Mouse (Mus musculus) left cerebral cortex, postnatal 14 days (tissue): ENCODE measurements at regions not wholly inside any gene's neighbourhood (a gene's known extent, or its start where the extent isn't known, plus 50 kb on each side); places are given as distances from the start of the nearest gene placed in this dataset.
"Not testable (repeated sequence)": the region's sequence is repeated elsewhere in the genome, so short reads cannot be mapped to it uniquely, and the experiment has no call there.

Experiments
- DNase-seq, 2 experiments: peaks; one replicate each; pipeline ENCODE4 v3.0.0; 2021 to 2022; ENCODE audit warnings: low spot score in 2 of 2, mixed read lengths in 1 of 2
- intact Hi-C: fragments of 180-260 bp; cut with DNase I; formaldehyde crosslinking; loops from one replicate; pipeline ENCODE4 v1.15.1; 2025

DNA sequence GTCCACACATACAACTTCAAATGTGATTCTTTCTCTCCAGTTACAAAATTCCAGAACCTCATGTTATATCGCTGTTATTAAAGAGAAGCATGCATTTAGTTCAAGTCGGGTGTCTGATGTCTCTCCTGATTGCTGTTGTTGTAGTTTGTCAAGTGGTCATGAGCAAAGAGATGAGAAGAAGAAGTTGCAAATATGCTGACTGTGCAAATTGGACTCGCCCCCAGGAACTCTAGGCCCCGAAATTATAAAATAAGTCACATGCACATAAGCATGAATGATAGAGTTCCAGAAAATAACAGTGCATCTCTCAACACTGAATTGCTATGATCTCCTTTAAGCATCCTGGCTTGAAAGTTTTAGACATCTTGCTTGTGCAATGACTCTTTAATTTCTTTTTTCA, 53.3 kb downstream of the Kif2b start:
- intact Hi-C loops: no loop called here
- DNase-seq: no peak

DNA sequence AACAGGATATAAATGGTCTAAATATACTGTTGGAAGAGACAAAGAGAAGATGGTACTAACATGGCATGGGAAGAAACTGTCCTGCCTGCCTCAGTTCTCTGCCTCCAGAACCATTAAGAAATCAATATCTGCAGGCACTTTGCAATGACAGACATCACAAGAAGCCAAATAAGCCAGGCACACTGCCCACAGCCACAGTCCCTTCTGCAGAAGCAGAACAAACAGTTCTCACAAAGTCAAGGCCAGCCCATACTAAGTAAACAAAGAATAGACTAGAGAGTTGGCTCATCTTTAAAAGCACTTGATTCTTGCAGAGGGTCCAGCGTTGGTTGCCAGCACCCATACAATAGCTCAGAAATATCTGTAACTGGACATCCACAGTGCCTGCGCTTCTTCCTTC, 98.1 kb downstream of the Kif2b start:
- no peak for DNase-seq

DNA sequence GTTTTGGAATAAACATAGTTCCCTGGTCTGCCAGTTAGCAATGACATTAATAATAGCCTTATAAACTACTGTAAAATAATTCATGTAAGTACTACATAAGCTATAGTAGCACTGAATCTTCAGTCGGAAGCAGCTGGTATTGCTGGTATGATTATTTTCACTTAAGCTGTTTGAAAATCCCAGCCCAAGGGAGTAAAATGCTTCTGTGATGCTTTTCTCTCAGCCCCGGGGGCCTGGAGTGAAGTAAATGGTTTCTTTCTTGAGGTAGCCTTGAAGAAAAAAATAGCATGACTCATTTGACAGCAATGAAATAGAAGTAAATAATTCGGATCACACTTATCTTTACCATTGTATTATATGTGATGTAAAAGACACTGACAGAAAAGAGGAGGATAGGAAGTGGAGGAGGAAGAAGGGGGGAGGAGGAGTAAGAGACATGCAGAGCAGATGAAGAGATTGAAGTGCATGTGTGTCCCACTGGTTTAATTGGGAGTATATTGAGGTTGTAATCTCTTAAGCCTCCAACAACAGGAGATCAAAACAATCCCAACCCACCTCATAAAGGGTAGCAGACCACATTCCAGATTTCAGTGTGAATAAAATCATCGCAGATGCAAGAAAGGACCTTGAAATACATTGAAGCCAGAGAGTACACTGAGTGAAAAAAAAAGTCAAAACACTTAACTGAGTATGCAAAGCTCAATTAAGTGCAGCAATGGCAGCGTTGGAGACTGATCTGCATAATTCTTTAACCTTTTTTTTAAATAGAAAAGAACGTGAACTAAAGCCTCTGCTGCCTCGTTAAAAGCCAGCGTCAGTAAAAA, 113.6 kb downstream of the Kif2b start:
- no peak for DNase-seq
- intact Hi-C loops: no loop called here

More for the DNA sequence above, 98.1 kb downstream of the Kif2b start:
- intact Hi-C loops: no loop called here

DNA sequence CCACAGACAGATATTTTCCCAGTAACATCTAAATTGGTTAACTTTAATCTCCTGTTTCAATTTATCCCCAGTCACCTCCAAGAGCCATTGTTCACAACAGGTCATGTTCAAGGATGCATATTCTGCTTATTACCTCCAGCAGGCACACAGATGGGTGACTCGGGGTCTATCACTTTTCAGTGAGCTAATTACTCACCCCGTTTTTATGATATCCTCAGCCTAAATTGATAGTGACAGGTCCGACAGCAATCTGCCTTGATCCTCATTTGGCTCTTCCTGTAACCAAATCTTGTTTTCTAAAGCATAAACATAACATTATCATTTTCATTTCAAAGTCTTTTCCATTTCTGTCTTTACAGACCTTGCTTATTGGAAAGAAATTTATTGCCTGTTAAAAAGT, 115.4 kb downstream of the Kif2b start:
- intact Hi-C loops: no loop called here
- no peak for DNase-seq

DNA sequence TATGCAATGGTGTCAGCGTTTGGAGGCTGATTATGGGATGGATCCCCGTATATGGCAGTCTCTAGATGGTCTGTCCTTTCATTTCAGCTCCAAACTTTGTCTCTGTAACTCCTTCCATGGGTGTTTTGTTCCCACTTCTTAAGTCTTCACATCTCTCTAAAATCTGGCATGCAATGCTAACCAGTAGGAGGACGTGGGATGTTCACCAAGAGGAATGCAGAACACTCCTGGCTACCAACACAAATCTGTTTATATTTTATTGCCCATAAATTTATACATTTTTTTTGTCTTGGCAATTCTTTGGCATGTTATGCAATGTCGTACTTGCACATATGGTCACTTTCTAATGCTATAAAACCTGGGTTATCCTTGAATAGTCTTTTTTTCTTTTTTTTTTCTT, 135.0 kb downstream of the Kif2b start:
- intact Hi-C loops: no loop called here
- DNase-seq: peak in 1 of 2 experiments; percentile 13

DNA sequence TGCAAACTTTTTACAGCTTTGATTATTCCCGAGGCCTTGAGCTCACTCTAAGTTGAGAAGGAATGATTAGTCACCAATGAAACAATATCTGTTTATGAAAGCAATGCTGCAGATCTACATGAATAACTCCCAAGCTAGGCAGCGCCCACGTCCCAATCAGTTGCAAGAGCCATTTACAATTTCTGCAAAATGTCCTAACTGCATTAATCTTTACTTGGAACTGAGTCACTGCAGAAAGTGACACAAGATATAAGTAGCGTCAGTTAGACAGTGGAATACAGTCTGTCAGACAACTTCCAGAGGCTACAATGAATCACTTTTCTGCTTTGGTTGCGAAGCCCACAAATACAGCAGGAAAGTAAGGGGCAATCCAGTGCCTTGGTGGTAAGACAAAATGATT, 145.2 kb downstream of the Kif2b start:
- DNase-seq: no peak
- intact Hi-C loops: no loop called here

DNA sequence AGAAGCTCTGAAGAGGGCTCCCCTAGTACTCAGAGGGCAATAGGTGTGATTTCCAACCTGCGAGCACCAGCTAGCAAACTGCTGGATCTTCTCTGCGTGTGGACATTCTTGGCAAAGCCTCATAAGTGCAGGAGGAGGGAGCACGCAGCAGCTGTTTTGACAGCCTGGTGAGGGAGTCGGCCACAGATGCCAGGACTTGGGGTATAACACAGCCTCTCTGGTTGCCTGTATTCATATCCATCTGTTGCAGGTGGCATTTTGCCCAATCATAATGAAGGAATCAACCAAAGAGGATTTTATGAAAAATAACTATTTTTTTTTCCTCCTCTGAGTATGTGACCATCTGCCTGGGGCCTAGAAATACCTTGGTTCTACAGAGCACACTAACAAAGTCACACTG, 150.6 kb downstream of the Kif2b start:
- intact Hi-C loops: no loop called here
- peak; percentile 69 to 74 for DNase-seq

DNA sequence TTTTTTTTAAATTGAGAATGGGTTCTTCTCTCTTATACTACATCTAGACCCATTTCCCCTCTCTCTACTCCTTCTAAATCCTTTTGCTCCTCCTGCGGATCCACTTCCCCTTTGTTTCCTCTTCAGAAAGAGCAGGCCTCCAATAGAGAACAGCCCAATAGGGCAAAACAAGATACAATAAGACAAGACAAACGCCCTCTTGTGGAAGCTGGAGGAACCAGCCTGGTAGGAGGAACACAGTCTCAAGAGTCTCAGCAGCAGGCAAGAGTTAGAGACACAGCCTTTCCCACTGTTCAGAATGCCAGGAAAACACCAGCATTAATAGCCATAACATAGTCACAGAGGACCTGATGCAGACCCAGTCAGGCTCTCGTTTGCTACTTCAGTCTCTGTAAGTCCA, 190.2 kb downstream of the Kif2b start:
- DNase-seq: no peak
- intact Hi-C loops: no loop called here

DNA sequence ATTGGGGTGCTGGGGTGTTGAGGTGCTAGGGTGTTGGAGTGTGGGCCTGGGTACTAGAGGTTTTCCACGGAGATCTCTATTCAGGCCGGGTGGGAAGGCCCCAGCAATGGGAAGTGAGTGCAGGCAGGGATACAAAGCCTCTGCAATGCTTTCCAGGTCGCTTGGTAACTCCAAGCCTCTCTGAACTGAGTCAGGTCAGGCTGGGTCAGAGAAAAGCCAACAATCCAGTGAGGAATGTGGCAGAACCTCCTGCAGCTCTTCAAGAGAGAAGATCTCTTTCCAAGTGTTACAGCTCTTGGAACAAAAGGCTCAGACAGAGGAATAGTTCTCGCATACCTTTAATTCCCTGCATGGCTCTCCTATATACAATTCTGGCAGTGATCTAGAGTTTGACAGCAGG, 220.3 kb downstream of the Kif2b start:
- DNase-seq: no peak
- intact Hi-C loops: no loop called here

DNA sequence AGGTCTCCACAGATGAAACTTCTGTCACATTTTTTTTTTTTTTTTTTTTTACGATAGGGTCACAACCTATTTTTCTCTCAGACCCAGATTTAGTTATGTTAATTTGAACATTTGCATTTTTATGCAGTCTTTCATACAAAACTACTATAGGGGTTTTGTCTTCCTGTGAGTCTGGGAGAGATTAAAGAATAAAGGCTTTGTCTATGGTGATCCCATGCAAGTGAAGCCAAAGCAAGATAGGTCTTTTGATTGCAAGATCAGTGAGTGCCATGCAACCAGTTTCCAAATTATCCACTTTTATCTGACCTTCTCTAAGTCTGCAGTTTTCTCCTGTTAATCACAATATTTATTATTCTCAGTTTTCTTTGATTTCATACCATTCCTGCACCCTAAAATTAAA, 234.7 kb downstream of the Kif2b start:
- intact Hi-C loops: no loop called here
- no peak for DNase-seq

DNA sequence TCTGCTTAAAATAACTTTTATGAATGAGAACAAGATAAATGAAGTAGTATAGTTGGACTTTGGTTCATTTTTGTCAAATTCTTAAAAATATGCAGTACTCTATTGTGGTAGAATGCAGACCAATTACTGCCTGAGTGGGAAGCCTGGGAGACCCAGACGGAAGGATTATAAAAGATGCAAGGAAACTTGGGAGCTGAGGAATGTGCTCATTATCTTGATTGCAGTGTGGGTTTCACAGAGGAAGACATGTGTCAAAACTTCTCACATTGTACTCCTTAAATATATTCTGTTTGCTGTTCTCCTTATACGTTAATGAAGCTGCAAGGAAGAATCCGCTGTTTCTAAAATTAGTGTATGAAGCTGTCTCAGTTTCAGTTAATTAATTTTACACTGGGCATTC, 244.3 kb downstream of the Kif2b start:
- peak in 1 of 2 experiments; percentile 10 for DNase-seq
- intact Hi-C loops: no loop called here

DNA sequence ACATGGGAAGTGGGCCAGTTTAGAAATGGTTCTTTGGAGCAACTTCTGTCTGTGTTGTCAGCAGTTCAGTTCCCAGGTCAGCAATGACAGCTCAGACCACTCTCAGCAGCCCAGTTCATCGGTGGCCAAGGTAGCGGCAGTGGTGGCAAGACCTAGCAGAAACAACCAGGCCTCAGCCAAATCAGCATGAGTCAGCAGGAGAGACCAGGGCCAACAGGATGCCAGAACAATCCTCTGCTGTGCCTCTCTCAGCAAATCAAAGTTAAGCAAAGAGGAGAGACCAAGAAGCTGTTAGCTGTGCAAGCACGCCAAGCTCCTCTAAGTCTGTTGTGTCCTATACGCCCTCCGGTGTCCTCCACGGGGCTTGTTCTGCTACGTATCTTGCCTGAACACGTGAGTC, 249.8 kb downstream of the Kif2b start:
- intact Hi-C loops: no loop called here
- DNase-seq: no peak

DNA sequence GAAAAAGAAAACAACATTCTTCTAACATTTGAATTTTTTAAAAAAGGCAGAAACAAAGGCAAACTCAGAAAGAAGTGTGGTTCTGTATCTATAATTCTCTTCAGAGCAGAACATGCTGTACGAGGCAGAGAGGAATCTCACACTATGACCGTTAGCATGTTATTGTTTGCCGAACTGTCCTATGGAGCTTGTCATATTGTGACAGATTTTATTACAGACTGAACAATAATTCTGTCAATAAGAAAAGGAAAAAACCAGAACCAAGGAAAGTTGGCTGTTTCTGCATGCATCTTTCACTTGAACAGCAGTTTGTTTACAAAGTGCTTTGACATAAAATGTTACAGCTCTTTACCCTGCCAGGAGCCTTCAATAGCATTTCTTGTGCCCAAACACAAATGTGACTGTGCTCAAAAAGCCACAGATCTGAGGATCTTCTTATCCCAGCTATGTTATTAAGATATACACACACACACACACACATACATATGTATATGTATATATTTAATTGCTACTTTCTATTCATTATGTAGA, 267.1 kb downstream of the Kif2b start:
- no peak for DNase-seq
- intact Hi-C loops: no loop called here

DNA sequence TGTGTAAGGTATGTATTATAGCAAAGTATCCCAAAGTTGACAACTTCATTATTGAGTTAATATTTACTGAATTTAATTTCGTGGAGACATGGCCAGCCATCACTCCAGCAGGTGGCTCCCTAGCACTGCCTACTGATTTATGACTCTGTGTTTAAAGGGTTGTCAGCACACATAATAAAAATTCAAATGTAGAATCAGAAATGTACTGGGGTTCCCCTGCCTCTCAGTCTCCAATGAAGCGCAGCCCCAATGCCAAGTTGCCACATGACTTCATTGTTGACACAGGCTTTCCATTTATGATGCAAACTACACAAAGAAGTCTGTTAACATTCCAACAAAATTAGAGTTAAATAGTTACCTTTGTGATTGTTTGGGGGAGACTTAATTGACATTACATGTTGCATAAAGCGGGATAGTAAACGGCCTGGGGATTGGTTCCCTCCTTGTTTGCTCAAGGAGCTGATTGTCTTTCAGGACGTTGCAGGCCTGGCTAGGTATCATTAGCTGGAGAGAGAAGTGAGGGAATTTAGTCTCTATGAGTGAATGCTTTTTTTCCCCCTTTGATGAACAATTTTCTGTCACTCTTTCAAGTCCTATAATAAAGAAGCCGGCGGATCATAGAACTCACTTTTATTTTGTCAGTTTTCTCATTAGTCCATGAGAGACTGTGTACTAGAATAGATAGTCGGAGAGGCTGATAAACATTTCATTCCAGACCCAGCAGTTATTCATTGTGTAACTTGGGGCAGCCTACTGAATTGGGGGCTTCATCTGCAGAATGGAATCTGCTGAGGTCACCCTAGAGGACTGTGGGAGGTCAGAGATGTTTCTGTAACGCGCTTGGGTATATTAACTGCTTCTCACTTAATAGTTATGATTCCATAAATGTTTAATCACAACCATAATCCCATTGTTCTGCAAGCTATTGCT, 287.9 kb downstream of the Kif2b start:
- intact Hi-C loops: loop anchor here (10.0 kb wide), 1 partner anchor 595 kb away; no protein-coding TSS in a partner anchor
- peak; percentile 40 to 69 for DNase-seq

DNA sequence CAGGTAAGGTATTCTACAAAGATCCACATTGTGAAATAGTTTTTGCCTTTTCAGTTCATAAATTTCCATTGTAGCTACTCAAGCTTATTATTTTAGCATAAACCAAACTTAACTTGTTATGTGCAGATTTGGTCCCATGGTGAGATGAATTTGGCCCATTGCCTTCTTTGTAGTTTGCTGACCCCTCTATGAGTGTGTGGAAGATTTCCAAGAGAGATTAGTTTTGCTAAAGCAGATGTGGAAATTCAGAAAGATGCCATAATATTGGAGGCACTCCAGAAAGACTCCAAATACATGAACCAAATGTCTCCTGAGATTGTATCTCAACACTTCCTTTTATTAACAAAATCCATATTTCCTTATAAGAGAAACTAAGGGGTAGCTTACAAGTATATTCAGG, 291.0 kb downstream of the Kif2b start:
- intact Hi-C loops: loop anchor here (10.0 kb wide), 1 partner anchor 592 kb away; no protein-coding TSS in a partner anchor
- no peak for DNase-seq

DNA sequence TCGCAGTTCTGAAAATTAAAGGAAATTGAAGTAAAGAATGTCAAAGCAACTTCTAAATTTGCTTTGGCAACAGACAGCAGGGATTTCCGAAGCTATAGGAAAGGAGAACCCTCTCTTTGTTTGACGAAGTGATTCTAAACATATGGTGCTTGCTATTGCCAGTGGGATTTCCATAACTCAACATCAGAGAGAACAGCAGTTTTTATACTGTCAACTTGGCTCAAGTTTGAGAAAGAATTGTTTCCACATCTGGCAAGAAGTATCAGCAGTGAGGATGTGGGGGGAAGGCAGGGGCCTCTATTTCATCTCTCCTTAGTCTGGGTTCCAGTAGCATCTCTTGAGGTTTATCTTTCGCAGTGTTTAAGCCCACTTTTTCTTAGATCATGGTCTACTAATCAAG, 315.1 kb downstream of the Kif2b start:
- no peak for DNase-seq
- intact Hi-C loops: no loop called here

DNA sequence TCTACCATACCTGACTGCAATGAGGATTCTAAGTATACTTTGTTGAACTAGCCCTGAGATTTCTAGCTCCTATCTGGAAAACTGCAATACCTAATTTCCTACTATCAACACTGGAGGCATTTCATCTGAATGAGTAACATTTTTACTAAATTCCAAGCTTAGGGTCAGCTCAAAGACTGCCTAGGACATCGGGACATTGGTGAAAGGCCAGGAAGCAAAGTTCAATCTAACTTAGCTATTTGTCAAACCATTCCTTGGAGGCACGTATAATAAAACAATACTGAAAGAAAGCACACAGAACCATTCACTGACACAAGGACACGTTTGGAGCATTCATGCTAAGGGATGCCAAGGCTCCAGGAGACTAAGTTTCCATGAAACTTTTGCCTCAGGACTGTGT, 335.3 kb downstream of the Kif2b start:
- intact Hi-C loops, DNase-seq: not testable (repeated sequence)

DNA sequence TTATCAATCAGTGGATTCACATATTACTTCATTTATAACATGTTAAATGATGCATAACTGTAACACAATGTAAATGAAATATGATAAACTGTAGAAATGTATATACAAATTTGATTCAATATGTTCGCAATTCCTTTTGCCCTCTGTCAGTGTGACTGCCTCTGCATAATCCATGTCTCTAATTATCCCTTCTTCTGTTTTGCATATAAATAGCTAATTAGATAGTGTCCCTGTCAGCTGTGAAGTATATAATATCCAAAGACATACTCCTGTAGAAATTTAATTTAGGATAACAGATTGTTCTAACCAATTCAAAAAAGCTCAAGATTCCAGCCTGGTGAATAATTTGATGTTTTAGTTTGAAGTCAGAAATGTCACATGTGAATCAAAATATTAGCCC, 361.2 kb downstream of the Kif2b start:
- DNase-seq: no peak
- intact Hi-C loops: no loop called here

DNA sequence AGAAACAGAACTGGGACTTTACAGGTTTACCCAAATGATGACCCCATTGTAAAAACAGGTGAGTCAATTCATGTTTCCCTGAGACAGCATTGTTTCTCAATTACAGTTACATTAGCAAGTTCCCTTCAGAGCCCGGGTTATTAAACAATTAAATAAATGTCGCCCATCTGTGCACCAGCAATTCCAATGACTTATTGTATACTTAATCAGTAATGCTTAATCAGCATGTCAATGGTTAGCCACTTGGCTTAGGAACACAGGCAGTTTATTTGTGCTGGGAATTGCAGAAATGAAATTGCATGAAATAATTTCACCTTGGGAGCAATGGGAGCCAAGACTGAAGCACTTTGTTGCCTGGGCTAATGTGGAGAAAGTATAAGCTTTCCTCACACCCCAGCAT, 364.3 kb downstream of the Kif2b start:
- intact Hi-C loops: no loop called here
- DNase-seq: no peak

DNA sequence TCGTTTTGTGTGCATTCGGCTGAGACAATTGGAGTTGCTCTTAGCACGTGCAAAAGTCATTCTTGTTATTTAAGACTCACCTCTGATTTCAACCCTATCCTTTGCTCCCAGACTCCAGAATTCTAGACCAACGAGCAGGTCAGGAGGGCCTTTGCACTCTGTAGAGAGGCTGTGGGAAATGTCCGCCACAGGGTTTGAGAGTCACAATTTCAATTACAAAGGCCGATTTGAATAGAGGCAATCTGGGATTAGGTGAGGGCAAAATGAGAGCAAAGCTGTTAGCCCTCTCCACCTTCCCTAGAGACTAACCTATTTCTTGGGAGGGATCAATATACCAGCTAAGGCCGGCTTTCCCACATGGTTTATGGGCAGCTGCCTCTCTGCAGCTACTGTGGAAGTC, 370.9 kb downstream of the Kif2b start:
- DNase-seq: no peak
- intact Hi-C loops: loop anchor here (5.0 kb wide), 1 partner anchor 464 kb away; no protein-coding TSS in a partner anchor
